Mouse (Mus musculus) hindbrain, embryonic 13.5 days (tissue): ENCODE results near the gene Meis3. TPM values are rescaled to one million over a fixed set of nuclear protein-coding genes. Genes with fewer than 3 reads are reported as not detected.

Source experiments
- ATAC-seq: fragments of 200-750 bp; cut with Nextera tagmentation; 2 replicates; pipeline ENCODE4 v1.8.0; 2017; ENCODE audit warnings: moderate TSS enrichment; ENCODE audit not compliant: low FRiP score
- H3K27ac ChIP-seq: fragments of 300-500 bp; sonication (generic); 2 replicates; pipeline ENCODE4 v1.5.1; 2015; ENCODE audit warnings: inconsistent platforms, mild to moderate bottlenecking, moderate library complexity
- H3K27me3 ChIP-seq: fragments of 300-500 bp; sonication (generic); 2 replicates; pipeline ENCODE4 v1.6.1; 2015; ENCODE audit warnings: mild to moderate bottlenecking, inconsistent platforms
- H3K36me3 ChIP-seq: fragments of 300-500 bp; sonication (generic); 2 replicates; pipeline ENCODE4 v1.6.1; 2015; ENCODE audit warnings: mild to moderate bottlenecking, inconsistent platforms
- H3K4me1 ChIP-seq: fragments of 300-500 bp; sonication (generic); replicated peaks from 2 replicates; pipeline ENCODE4 v1.6.1; 2015; ENCODE audit warnings: inconsistent platforms
- H3K4me2 ChIP-seq: fragments of 300-500 bp; sonication (generic); 2 replicates; pipeline ENCODE4 v1.6.1; 2015; ENCODE audit warnings: inconsistent platforms, mild to moderate bottlenecking, moderate library complexity
- H3K4me3 ChIP-seq: fragments of 300-500 bp; sonication (generic); 2 replicates; pipeline ENCODE4 v1.5.1; 2015; ENCODE audit warnings: mild to moderate bottlenecking, inconsistent platforms
- H3K9ac ChIP-seq: fragments of 300-500 bp; sonication (generic); 2 replicates; pipeline ENCODE4 v1.6.1; 2015; ENCODE audit warnings: mild to moderate bottlenecking, inconsistent platforms
- H3K9me3 ChIP-seq: fragments of 300-500 bp; sonication (generic); 2 replicates; pipeline ENCODE4 v1.6.1; 2016; ENCODE audit warnings: inconsistent platforms
- WGBS: fragments of 180-500 bp; shearing (Covaris S2); methylation state at CpG from one replicate; pipeline ENCODE4 v1.1.7; 2015; 5-methylcytosine and 5-hydroxymethylcytosine counted together
- polyA plus RNA-seq: library from polyadenylated mRNA; unstranded; fragments of >200 nt; fragmentation: Nextera tagmentation; extraction: Ambion mirVana; gene quantifications from 2 replicates; pipeline ENCODE4 v1.2.1, GENCODE M21; 2015

The Meis3 gene
- polyA plus RNA-seq, 1 experiment from 2014 or later, result 147 TPM

DNA sequence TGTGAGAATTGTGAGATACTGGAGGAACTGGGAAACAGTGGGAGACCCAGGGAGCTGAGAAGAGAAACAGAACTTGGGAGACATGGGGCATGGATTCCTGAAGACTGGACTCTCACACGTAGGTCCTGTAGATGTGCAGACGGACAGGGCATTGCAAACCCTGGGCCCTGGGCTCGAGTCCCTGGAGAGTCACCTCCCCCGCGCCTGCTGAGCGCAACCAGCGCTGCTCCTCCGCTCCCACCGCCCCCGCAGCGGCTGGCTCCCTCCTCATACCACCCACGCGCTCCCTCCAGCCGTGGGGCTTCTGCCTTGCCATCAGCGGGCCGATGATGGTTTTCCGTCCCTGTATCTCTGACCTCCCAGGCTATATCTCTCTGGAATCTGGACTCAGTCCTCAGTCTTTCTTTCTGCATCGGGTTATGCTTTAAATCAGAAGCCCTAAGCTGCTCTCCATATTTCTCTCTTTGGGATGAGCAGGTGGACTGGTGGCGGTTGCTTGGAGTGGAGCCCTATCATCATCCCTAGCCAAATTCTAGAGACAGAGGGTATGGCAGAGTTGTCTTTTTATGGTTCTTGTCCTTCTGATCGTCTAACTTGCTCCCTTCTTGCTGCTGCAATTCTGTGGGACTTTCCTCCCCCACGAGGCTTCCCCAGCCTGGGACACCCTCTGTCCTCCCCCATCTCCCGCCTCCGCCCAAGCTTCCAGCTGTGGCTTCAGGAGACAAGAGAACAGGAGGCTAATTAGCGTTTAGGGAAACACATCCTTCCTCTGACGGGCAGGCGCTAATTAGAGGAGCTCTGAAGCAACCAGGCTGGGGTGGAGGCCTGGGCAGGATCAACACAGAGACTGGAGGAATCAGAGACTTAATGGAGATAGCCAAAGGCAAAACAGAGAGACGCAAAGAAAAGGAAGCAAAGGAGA is 28.1 kb upstream of the Meis3 start:
- ATAC-seq, result 0 out of 2 replicates have a peak, but pooled peaks have one; percentile 19
- WGBS, result 31% methylated on average over 27 of the region's 27 CpGs
- peak overlapping the region; percentile 51; the same call in 1 of the 2 replicates for H3K9ac ChIP-seq

DNA sequence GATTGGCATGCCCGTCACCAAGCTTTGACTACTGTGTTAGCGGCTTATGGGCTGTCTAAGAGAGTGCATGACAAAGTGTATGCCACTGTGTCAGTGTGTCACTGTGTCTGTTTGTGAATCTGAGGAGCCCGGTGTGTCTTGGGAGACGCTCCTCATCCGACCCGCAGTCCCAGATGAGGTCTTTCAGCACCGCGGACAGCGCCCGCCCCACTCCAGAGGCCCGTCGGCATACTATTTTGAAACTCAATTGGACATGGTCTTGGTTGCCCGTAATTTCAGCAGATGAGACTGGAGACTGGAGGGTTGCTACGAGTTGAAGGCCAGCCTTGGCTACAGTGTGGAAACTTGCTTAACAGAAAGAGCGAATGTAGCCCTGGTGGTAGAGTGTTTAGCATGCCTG is 27.2 kb upstream of the Meis3 start:
- Histone ChIP-seq H3K9ac (no peak overlapping the region), H3K27me3 (0 out of 2 replicates have a peak, but pooled peaks cover 5% of the 10 kb centered on the region), H3K4me3 (no peak overlapping the region), H3K27ac (no peak overlapping the region), H3K9me3 (no peaks in the 10 kb centered on the region), H3K4me1 (peaks cover 15% of the 10 kb centered on the region), H3K4me2 (no peak overlapping the region), H3K36me3 (peaks cover 30% of the 10 kb centered on the region)
- no peak for ATAC-seq
- WGBS, result 19% methylated on average over 15 of the region's 15 CpGs

More for the DNA sequence above, 28.1 kb upstream of the Meis3 start:
- H3K4me3 ChIP-seq, result no peak overlapping the region
- H3K4me1 ChIP-seq, result peaks cover 15% of the 10 kb centered on the region
- H3K4me2 ChIP-seq, result no peak overlapping the region
- 0 out of 2 replicates have a peak, but pooled peaks cover 5% of the 10 kb centered on the region for H3K27me3 ChIP-seq
- H3K27ac ChIP-seq, result peak overlapping the region; percentile 14; the same call in 1 of the 2 replicates
- no peaks in the 10 kb centered on the region for H3K9me3 ChIP-seq
- peaks cover 28% of the 10 kb centered on the region for H3K36me3 ChIP-seq

DNA sequence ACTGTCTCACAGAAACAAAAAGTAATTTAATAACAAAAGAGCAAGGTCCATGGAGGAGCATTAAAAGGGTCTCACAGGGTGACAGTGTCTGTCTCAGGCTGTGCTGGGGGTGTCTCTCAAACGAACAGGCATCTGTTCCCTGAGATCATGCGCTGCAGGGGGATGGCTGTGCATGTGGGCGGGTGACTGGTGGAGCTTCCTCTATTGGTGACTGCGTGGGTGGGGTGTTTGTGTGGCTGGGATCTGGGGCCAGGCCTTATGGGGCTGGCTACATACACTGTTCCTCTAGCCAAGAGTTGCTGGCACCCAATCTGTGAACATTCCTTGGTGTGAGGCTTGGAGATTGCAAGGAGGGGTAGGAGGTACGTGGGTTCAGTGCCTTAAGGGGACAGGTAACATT is 25.6 kb upstream of the Meis3 start:
- Histone ChIP-seq H3K4me2 (no peak overlapping the region), H3K36me3 (peaks cover 28% of the 10 kb centered on the region), H3K9ac (no peak overlapping the region), H3K4me3 (no peak overlapping the region), H3K27me3 (0 out of 2 replicates have a peak, but pooled peaks cover 5% of the 10 kb centered on the region), H3K4me1 (peaks cover 20% of the 10 kb centered on the region), H3K9me3 (no peaks in the 10 kb centered on the region), H3K27ac (no peak overlapping the region)
- WGBS, result 60% methylated on average over 5 of the region's 5 CpGs
- ATAC-seq, result no peak

DNA sequence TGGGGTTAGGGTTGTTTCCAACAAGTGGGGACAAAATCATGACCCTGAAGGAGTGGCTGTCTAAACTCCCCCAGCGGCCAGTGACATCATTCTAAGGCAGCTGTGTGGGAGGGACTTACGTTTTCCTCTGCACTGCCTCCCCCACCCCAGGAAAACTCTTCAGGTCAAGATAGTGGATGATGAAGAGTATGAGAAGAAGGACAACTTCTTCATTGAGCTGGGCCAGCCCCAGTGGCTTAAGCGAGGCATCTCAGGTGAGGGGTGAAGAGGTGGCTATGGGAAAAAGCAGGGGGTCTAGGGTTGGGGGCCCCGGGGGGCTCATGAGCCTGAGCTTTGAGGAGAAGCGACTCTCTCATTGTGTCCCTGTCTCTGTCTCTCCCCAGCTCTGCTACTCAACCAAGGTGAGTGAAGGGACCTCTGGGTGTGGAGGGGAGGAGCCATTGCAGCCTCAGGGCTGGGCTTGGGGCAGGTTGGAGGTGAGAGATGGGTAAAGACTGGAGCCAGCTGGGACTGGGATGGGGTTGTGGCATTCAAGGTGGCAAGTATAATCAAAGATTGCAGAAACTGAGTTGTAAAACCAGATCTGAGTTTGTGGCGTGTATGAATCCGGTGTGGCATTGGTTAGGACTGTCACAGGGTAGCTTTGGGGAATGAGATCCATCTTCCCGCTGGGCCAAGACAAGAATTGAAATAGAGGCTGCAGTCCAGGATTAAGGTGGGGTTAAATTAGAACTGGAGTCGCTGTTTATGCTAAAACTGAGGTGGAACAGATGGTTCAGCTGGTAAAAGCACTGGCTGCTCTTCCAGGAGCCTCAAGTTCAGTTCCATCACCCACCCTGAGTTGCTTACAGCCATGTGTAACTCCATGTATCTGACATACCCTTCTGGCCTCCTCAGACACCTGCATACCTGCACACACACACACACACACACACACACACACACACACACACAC is 24.4 kb upstream of the Meis3 start:
- WGBS, result 82% methylated on average over 9 of the region's 9 CpGs
- peaks cover 18% of the 10 kb centered on the region for H3K36me3 ChIP-seq

DNA sequence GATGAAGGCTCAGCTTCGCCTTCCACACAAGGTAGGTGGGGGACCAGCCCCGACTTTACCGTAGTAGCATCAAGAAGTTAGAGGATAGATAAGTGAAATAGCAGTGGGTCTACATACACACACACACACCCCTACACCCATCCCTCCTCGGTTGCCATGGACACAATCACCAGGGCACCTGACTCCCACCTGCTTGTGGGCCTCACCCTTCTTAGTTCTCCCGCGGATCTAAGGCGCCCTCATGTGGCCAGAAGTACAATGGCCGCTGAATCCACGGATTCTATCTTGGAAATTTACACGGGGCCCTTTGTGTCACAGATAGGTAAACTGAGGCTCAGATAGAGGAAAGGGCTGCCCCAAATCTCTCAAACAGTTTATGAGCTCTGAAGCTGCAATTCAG is 21.4 kb upstream of the Meis3 start:
- no peak overlapping the region for H3K4me2 ChIP-seq
- peaks cover 5% of the 10 kb centered on the region; the same call in 1 of the 2 replicates for H3K4me1 ChIP-seq
- H3K36me3 ChIP-seq, result peaks cover 24% of the 10 kb centered on the region
- no peak overlapping the region for H3K9ac ChIP-seq
- ATAC-seq, result peak; percentile 92
- 18% methylated on average over 10 of the region's 10 CpGs for WGBS
- H3K27ac ChIP-seq, result peak overlapping the region; percentile 52; the same call in 1 of the 2 replicates
- H3K27me3 ChIP-seq, result peaks cover 14% of the 10 kb centered on the region
- H3K4me3 ChIP-seq, result no peak overlapping the region
- H3K9me3 ChIP-seq, result no peaks in the 10 kb centered on the region

More for the DNA sequence above, 24.4 kb upstream of the Meis3 start:
- Histone ChIP-seq H3K9ac (no peak overlapping the region), H3K27me3 (no peaks in the 10 kb centered on the region), H3K4me1 (peaks cover 20% of the 10 kb centered on the region), H3K4me2 (no peak overlapping the region), H3K9me3 (no peaks in the 10 kb centered on the region), H3K4me3 (no peak overlapping the region), H3K27ac (no peak overlapping the region)
- no peak for ATAC-seq

DNA sequence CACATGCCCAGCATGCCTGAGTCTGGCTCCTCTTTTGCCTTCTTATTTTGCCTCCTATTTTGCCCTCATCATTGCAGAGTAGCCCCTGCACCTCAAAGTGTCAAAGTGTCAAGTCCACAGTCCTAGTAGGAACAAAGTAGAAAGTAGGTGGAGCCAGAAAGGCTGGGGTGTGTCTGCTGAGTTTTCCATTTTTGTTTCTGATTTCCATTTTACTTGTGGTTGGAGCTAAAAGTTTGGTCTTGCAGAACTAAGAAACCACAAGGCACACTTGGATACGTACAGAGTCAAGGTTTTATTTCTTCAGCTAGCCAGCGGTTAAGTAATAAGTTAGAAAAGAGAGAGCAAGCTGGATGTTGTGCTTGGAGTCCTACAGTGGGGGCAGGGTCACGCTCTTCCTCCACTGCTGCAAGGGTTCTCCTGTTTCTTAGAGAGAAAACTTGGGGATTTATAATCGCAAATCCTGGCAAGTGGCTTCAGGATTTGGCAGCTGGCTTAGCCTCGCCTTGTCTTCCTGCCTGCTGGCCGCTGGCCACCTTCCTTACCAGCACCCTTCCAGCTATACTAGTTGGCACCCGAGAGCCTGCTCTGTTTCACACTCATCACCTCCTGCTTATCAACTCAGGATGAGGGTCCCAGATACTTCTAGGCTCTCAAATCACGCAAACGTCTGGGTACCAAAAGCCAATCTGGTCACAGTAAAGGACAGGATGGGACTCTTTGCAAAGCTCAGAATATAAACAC is 19.6 kb upstream of the Meis3 start:
- Histone ChIP-seq H3K36me3 (peaks cover 20% of the 10 kb centered on the region), H3K4me2 (no peak overlapping the region), H3K9me3 (no peaks in the 10 kb centered on the region), H3K27ac (no peak overlapping the region), H3K27me3 (peaks cover 26% of the 10 kb centered on the region), H3K4me3 (no peak overlapping the region), H3K9ac (no peak overlapping the region), H3K4me1 (peaks cover 12% of the 10 kb centered on the region)
- WGBS, result 84% methylated on average over 9 of the region's 9 CpGs
- no peak for ATAC-seq

DNA sequence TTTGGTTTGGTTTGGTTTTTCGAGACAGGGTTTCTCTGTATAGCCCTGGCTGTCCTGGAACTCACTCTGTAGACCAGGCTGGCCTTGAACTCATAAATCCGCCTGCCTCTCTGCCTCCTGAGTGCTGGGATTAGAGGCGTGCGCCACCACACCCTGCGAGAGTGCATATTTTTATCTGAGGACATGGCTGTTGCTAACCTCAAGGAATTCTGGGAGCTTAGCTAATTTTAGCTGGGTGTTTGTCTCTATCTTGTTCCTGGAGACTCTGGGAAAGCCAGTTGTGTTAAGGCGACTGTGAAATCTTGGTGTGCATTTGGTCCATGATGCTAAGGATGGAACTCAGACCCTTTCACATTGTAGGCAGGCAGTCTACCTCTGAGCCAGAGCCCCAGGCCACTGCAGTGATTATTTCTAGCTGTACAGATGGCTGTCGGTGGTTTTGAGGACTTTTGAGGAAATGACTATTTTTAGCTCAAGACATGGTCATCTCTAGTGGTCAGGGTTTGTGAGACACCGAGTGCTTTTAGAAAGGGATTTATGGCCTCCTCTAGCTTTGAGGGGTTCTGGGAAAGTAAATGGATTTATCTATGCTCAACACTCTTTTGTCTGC is 18.7 kb upstream of the Meis3 start:
- no peak overlapping the region for H3K27ac ChIP-seq
- no peak for ATAC-seq
- peaks cover 17% of the 10 kb centered on the region; the same call in 1 of the 2 replicates for H3K36me3 ChIP-seq
- 90% methylated on average over 8 of the region's 8 CpGs for WGBS
- no peak overlapping the region for H3K4me2 ChIP-seq
- peaks cover 26% of the 10 kb centered on the region for H3K27me3 ChIP-seq
- no peaks in the 10 kb centered on the region for H3K9me3 ChIP-seq
- H3K4me1 ChIP-seq, result peaks cover 12% of the 10 kb centered on the region
- no peak overlapping the region for H3K9ac ChIP-seq
- H3K4me3 ChIP-seq, result no peak overlapping the region

DNA sequence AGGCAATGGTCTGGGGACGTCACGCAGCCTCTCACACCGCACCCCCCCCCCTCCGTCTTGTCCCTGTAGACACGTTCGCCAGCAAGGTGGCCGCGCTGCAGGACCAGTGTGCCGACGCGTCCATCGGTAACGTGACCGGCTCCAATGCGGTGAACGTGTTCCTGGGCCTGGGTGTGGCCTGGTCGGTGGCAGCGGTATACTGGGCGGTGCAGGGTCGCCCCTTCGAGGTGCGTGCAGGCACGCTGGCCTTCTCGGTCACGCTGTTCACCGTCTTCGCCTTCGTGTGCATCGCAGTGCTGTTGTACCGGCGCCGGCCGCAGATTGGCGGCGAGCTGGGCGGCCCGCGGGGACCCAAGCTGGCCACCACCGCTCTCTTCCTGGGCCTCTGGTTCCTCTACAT is 16.2 kb upstream of the Meis3 start:
- H3K9me3 ChIP-seq, result no peaks in the 10 kb centered on the region
- H3K4me2 ChIP-seq, result peak overlapping the region; percentile 40
- ATAC-seq, result peak; percentile 37; the same call in 1 of the 2 replicates
- H3K4me3 ChIP-seq, result peak overlapping the region; percentile 16; the same call in 1 of the 2 replicates
- H3K27ac ChIP-seq, result no peak overlapping the region
- H3K27me3 ChIP-seq, result peaks cover 26% of the 10 kb centered on the region
- peak overlapping the region; percentile 61 for H3K9ac ChIP-seq
- peaks cover 9% of the 10 kb centered on the region for H3K4me1 ChIP-seq
- peaks cover 12% of the 10 kb centered on the region; the same call in 1 of the 2 replicates for H3K36me3 ChIP-seq
- WGBS, result 15% methylated on average over 39 of the region's 39 CpGs

DNA sequence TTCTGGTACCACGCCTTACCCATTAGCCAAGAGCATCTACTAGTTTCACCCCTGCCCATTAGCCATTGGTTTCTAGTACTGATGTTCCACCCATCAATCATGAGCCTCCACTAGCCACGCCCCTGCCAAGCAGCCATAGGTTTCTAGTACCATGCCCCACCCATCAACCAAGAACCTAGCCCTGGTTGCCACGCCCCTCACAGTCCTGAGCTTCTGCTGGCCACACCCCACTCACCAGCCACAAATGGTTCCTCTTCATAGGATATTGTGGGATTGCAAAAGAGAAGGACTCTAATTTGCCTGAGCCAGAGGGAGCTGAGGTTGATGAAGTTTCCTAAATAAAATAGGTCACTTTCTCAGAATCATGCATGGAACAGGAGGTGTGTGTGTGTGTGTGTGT is 14.2 kb upstream of the Meis3 start:
- Histone ChIP-seq H3K4me2 (no peak overlapping the region), H3K4me1 (peaks cover 9% of the 10 kb centered on the region), H3K9me3 (no peaks in the 10 kb centered on the region), H3K9ac (no peak overlapping the region), H3K4me3 (no peak overlapping the region), H3K36me3 (peaks cover 9% of the 10 kb centered on the region; the same call in 1 of the 2 replicates), H3K27ac (no peak overlapping the region), H3K27me3 (peaks cover 26% of the 10 kb centered on the region)
- ATAC-seq, result no peak
- 80% methylated on average over 3 of the region's 3 CpGs for WGBS

DNA sequence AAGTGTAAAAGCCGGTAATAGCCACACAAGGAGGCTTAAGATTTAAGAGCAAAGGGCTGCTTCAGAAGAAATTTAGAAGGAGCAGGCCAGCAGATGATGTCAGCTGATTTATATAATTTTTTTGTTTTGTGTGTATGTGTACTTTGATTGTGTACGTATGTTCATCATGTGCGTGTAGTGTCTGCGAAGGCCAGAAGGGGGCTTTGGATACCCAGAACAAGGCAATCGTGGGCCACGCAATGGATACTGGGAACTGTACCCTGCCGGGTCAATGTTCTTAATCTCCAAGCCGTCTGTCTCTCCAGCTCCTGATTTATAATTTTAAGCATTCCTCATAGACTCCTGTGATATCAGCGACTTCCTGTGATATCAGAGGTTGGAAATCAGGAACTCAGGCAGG is 13.6 kb upstream of the Meis3 start:
- Histone ChIP-seq H3K4me3 (no peak overlapping the region), H3K9ac (no peak overlapping the region), H3K4me2 (no peak overlapping the region), H3K27ac (no peak overlapping the region), H3K9me3 (no peaks in the 10 kb centered on the region), H3K4me1 (peaks cover 9% of the 10 kb centered on the region), H3K36me3 (peaks cover 9% of the 10 kb centered on the region; the same call in 1 of the 2 replicates), H3K27me3 (peaks cover 26% of the 10 kb centered on the region)
- 92% methylated on average over 9 of the region's 9 CpGs for WGBS
- ATAC-seq, result no peak

DNA sequence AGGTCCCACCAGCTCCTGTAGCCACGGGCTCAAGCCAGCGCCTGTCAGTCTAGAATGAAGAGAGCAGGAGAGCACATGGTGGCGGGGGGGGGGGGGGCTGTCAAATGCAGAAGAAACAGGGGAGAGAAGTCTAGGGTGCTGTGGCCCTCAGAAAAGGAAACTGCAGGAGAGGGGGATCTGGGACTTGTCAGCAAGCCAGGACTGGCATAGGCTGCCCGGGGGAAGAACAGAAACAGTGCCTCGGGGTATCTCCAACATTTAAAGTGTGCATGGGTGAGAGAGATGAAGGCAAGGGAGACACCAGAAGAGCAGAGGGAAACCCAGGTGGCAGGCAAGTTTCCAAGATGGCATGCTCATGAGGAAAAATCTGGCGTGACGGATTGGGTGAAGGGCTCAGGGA is 12.9 kb upstream of the Meis3 start:
- Histone ChIP-seq H3K4me3 (no peak overlapping the region), H3K9ac (no peak overlapping the region), H3K27me3 (peaks cover 26% of the 10 kb centered on the region), H3K4me1 (peaks cover 9% of the 10 kb centered on the region), H3K4me2 (no peak overlapping the region), H3K36me3 (peaks cover 6% of the 10 kb centered on the region; the same call in 1 of the 2 replicates), H3K27ac (peak overlapping the region; percentile 35; the same call in 1 of the 2 replicates), H3K9me3 (no peaks in the 10 kb centered on the region)
- WGBS, result 73% methylated on average over 7 of the region's 7 CpGs
- ATAC-seq, result no peak
